Mouse (Mus musculus) myocyte (in vitro differentiated cells): ENCODE data around the gene Echdc1. TPM values are rescaled to one million over a fixed set of nuclear protein-coding genes. Genes with fewer than 3 reads are reported as not detected.

Experiments used
- H3K27me3 ChIP-seq: one replicate; pipeline ENCODE4 v1.6.1; 2011; ENCODE audit not compliant: control insufficient read depth, insufficient read depth, insufficient read length
- H3K36me3 ChIP-seq: one replicate; pipeline ENCODE4 v1.6.1; 2011; ENCODE audit not compliant: control insufficient read depth, insufficient read depth
- H3K4me2 ChIP-seq: one replicate; pipeline ENCODE4 v1.6.1; 2011; ENCODE audit warnings: low read depth, control low read depth
- H3K4me3 ChIP-seq: one replicate; pipeline ENCODE4 v1.5.1; 2011; ENCODE audit warnings: mild to moderate bottlenecking, control low read depth, moderate library complexity
- H3K79me2 ChIP-seq: one replicate; pipeline ENCODE4 v1.6.1; 2011; ENCODE audit not compliant: control insufficient read depth, insufficient read depth
- H3ac ChIP-seq: one replicate; pipeline ENCODE4 v1.6.1; 2011; ENCODE audit not compliant: control insufficient read depth, insufficient read length
- CEBPB ChIP-seq: IDR thresholded peaks from 2 replicates; pipeline ENCODE4 v1.6.1; 2011; ENCODE audit warnings: mild to moderate bottlenecking, moderate library complexity; ENCODE audit not compliant: poor library complexity, insufficient read depth, severe bottlenecking
- E2F4 ChIP-seq: IDR thresholded peaks from one replicate; pipeline ENCODE4 v1.6.1; 2011; ENCODE audit warnings: mild to moderate bottlenecking, control low read depth, moderate library complexity; ENCODE audit not compliant: insufficient read depth
- MAX ChIP-seq: IDR thresholded peaks from one replicate; pipeline ENCODE4 v1.6.1; 2011; ENCODE audit warnings: low read depth, mild to moderate bottlenecking, control low read depth
- MYOD1 ChIP-seq, 3 experiments: IDR thresholded peaks; one replicate each; pipeline ENCODE4 v1.6.1; 2011; ENCODE audit warnings: control low read depth in 2 of 3, low read depth in 2 of 3, mild to moderate bottlenecking in 2 of 3, moderate library complexity in 1 of 3; ENCODE audit not compliant: insufficient read length in 2 of 3, control insufficient read depth in 1 of 3
- MYOG ChIP-seq, 3 experiments: IDR thresholded peaks; one replicate each; pipeline ENCODE4 v1.6.1; 2011; ENCODE audit warnings: control low read depth in 2 of 3, low read depth in 2 of 3, mild to moderate bottlenecking in 2 of 3; ENCODE audit not compliant: insufficient read length in 2 of 3, control insufficient read depth in 1 of 3, insufficient read depth in 1 of 3
- POLR2A ChIP-seq: IDR thresholded peaks from one replicate; pipeline ENCODE4 v1.6.1; 2011; ENCODE audit warnings: low read depth, mild to moderate bottlenecking, control low read depth, moderate library complexity; ENCODE audit not compliant: insufficient read length
- POLR2AphosphoS2 ChIP-seq: IDR thresholded peaks from one replicate; pipeline ENCODE4 v1.6.1; 2011; ENCODE audit warnings: low read depth, control low read depth; ENCODE audit not compliant: insufficient read length
- REST ChIP-seq: IDR thresholded peaks from one replicate; pipeline ENCODE4 v1.6.1; 2011; ENCODE audit warnings: mild to moderate bottlenecking, control low read depth, moderate library complexity; ENCODE audit not compliant: insufficient read depth, insufficient read length
- SRF ChIP-seq: IDR thresholded peaks from one replicate; pipeline ENCODE4 v1.6.1; 2011; ENCODE audit warnings: low read depth; ENCODE audit not compliant: control insufficient read depth, insufficient read length
- TCF12 ChIP-seq: IDR thresholded peaks from one replicate; pipeline ENCODE4 v1.6.1; 2011; ENCODE audit warnings: mild to moderate bottlenecking, control low read depth; ENCODE audit not compliant: poor library complexity, insufficient read depth, severe bottlenecking
- TCF3 ChIP-seq: IDR thresholded peaks from one replicate; pipeline ENCODE4 v1.6.1; 2011; ENCODE audit warnings: low read depth, control low read depth; ENCODE audit not compliant: insufficient read length
- USF1 ChIP-seq: IDR thresholded peaks from one replicate; pipeline ENCODE4 v1.6.1; 2011; ENCODE audit warnings: low read depth, mild to moderate bottlenecking, control low read depth, moderate library complexity
- polyA plus RNA-seq: library from polyadenylated mRNA; unstranded; fragments of >200 nt; fragmentation: generic; extraction: Trizol; gene quantifications from one replicate; pipeline ENCODE4 v1.2.1, GENCODE M21; 2012; ENCODE audit warnings: missing spikeins

Gene Echdc1
- polyA plus RNA-seq: 7.1 TPM

GRCm38 (mm10) chr10:29313064-29313638 lies at the start of gene Echdc1:
Gene Echdc1, plus strand, starts transcription at chr10:29313166.
- H3K79me2 ChIP-seq: peaks cover 5% of the 10 kb centered on the region
- H3K36me3 ChIP-seq: no peaks in the 10 kb centered on the region
- H3K27me3 ChIP-seq: no peaks in the 10 kb centered on the region
- peak within 1 kb of the TSS; percentile 62 for H3K4me3 ChIP-seq
- H3K4me2 ChIP-seq: peak within 1 kb of the TSS; percentile 93
- H3ac ChIP-seq: peak within 1 kb of the TSS; percentile 4
- TF ChIP-seq REST (no peak), MYOG (IDR thresholded peaks at IDR 0.05; ENCODE audit: control insufficient read depth in 1 of 3, insufficient read depth in 1 of 3, insufficient read length in 2 of 3, low read depth in 2 of 3) (peak in 1 of 3 experiments; percentile 62), TCF12 (no peak), POLR2AphosphoS2 (peak; percentile 33), E2F4 (no peak), CEBPB (no peak), MAX (no peak), MYOD1 (IDR thresholded peaks at IDR 0.05; ENCODE audit: control insufficient read depth in 1 of 3, insufficient read length in 2 of 3, low read depth in 2 of 3) (peak in 2 of 3 experiments; percentile 18 to 65), POLR2A (peak; percentile 58)

- no peak for TF ChIP-seq USF1
- TF ChIP-seq TCF12: no peak
- no peak for TF ChIP-seq POLR2AphosphoS2
- no peak for TF ChIP-seq MYOG (IDR thresholded peaks at IDR 0.05; ENCODE audit: control insufficient read depth in 1 of 3, insufficient read depth in 1 of 3, insufficient read length in 2 of 3, low read depth in 2 of 3)
- no peak for TF ChIP-seq MAX
- no peak for TF ChIP-seq E2F4
- TF ChIP-seq POLR2A: no peak
- TF ChIP-seq MYOD1 (IDR thresholded peaks at IDR 0.05; ENCODE audit: control insufficient read depth in 1 of 3, insufficient read length in 2 of 3, low read depth in 2 of 3): no peak
- no peak for TF ChIP-seq CEBPB
- no peak for TF ChIP-seq SRF
- TF ChIP-seq REST: no peak
- Histone ChIP-seq H3K79me2 (no peaks in the 10 kb centered on the region), H3K4me2 (no peak overlapping the region)
These were observed 31.2 kb upstream of the Echdc1 start for GRCm38 (mm10) chr10:29281736-29282135.

GRCm38 (mm10) chr10:29285757-29286156 lies 27.2 kb upstream of the Echdc1 start:
- no peaks in the 10 kb centered on the region for H3K79me2 ChIP-seq
- TF ChIP-seq MAX (no peak), CEBPB (no peak), USF1 (no peak), E2F4 (no peak), TCF12 (no peak), POLR2AphosphoS2 (no peak), MYOG (IDR thresholded peaks at IDR 0.05; ENCODE audit: control insufficient read depth in 1 of 3, insufficient read depth in 1 of 3, insufficient read length in 2 of 3, low read depth in 2 of 3) (no peak), MYOD1 (IDR thresholded peaks at IDR 0.05; ENCODE audit: control insufficient read depth in 1 of 3, insufficient read length in 2 of 3, low read depth in 2 of 3) (no peak), SRF (no peak), TCF3 (no peak), POLR2A (no peak), REST (no peak)
- no peak overlapping the region for H3K4me2 ChIP-seq
- H3K27me3 ChIP-seq: no peaks in the 10 kb centered on the region
- H3K4me3 ChIP-seq: no peak overlapping the region
- H3K36me3 ChIP-seq: no peaks in the 10 kb centered on the region
- H3ac ChIP-seq: no peak overlapping the region

More at GRCm38 (mm10) chr10:29281736-29282135, 31.2 kb upstream of the Echdc1 start:
- Histone ChIP-seq H3K4me3 (no peak overlapping the region), H3K36me3 (no peaks in the 10 kb centered on the region), H3K27me3 (no peaks in the 10 kb centered on the region), H3ac (no peak overlapping the region)

GRCm38 (mm10) chr10:29302230-29302629 lies 10.7 kb upstream of the Echdc1 start:
- Histone ChIP-seq H3K27me3 (no peaks in the 10 kb centered on the region), H3K36me3 (no peaks in the 10 kb centered on the region), H3K4me2 (no peak overlapping the region), H3K79me2 (no peaks in the 10 kb centered on the region), H3ac (no peak overlapping the region), H3K4me3 (no peak overlapping the region)
- no peak for TF ChIP-seq TCF12
- TF ChIP-seq TCF3: no peak

GRCm38 (mm10) chr10:29311480-29312219 lies 1.3 kb upstream of the Echdc1 start:
- H3K4me3 ChIP-seq: peak overlapping the region; percentile 62
- no peak overlapping the region for H3ac ChIP-seq
- H3K36me3 ChIP-seq: no peaks in the 10 kb centered on the region
- peak overlapping the region; percentile 93 for H3K4me2 ChIP-seq
- TF ChIP-seq CEBPB (no peak), USF1 (no peak), POLR2A (no peak), TCF3 (no peak), POLR2AphosphoS2 (no peak), TCF12 (no peak), MYOD1 (IDR thresholded peaks at IDR 0.05; ENCODE audit: control insufficient read depth in 1 of 3, insufficient read length in 2 of 3, low read depth in 2 of 3) (no peak), E2F4 (no peak), REST (no peak), SRF (no peak), MYOG (IDR thresholded peaks at IDR 0.05; ENCODE audit: control insufficient read depth in 1 of 3, insufficient read depth in 1 of 3, insufficient read length in 2 of 3, low read depth in 2 of 3) (no peak), MAX (no peak)
- peaks cover 5% of the 10 kb centered on the region for H3K79me2 ChIP-seq
- H3K27me3 ChIP-seq: no peaks in the 10 kb centered on the region
